Mouse (Mus musculus) liver, adult 2 months (tissue): ENCODE results near the gene Ccdc186. TPM values are rescaled to one million over a fixed set of nuclear protein-coding genes. Genes with fewer than 3 reads are reported as not detected.
A peak's percentile ranks its signal among the peaks of the same experiment; 100 is the strongest.
"Not testable (repeated sequence)": the region's sequence is repeated elsewhere in the genome, so short reads cannot be mapped to it uniquely, and the experiment has no call there.

Experiments
- DNase-seq: peaks from one replicate; pipeline ENCODE4 v3.0.0-alpha.2; 2011; ENCODE audit warnings: low read depth, low spot score; ENCODE audit errors: extremely low read depth
- H3K27ac ChIP-seq: fragments of 200-500 bp; replicated peaks from 2 replicates; pipeline ENCODE4 v1.5.1; 2012; ENCODE audit warnings: low read depth, mild to moderate bottlenecking, control low read depth, inconsistent platforms, low read length; ENCODE audit not compliant: insufficient read depth
- H3K27me3 ChIP-seq: fragments of 200-500 bp; 2 replicates; pipeline ENCODE4 v1.6.1; 2012; ENCODE audit warnings: mild to moderate bottlenecking, moderate library complexity, low read length, inconsistent platforms; ENCODE audit not compliant: control insufficient read depth, insufficient read depth
- H3K36me3 ChIP-seq: fragments of 200-500 bp; 2 replicates; pipeline ENCODE4 v1.6.1; 2012; ENCODE audit warnings: low read length, inconsistent platforms; ENCODE audit not compliant: control insufficient read depth, insufficient read depth
- H3K4me1 ChIP-seq: fragments of 200-500 bp; 2 replicates; pipeline ENCODE4 v1.6.1; 2011; ENCODE audit warnings: low read length; ENCODE audit not compliant: control insufficient read depth, insufficient read depth
- H3K4me3 ChIP-seq: fragments of 200-500 bp; 2 replicates; pipeline ENCODE4 v1.5.1; 2011; ENCODE audit warnings: low read depth, mild to moderate bottlenecking, control low read depth, low read length, moderate library complexity; ENCODE audit not compliant: insufficient read depth
- H3K79me2 ChIP-seq: fragments of 200-500 bp; 2 replicates; pipeline ENCODE4 v1.6.1; 2012; ENCODE audit warnings: inconsistent platforms, mild to moderate bottlenecking, low read length, moderate library complexity; ENCODE audit not compliant: control insufficient read depth, insufficient read depth
- H3K9ac ChIP-seq: fragments of 200-500 bp; 2 replicates; pipeline ENCODE4 v1.6.1; 2012; ENCODE audit warnings: low read depth, mild to moderate bottlenecking, control low read depth, inconsistent platforms, low read length
- CTCF ChIP-seq: fragments of 200-500 bp; IDR thresholded peaks from 2 replicates; pipeline ENCODE4 v1.5.1; 2011; ENCODE audit warnings: low read depth, low read length, control low read depth
- POLR2A ChIP-seq: fragments of 200-500 bp; IDR thresholded peaks from 2 replicates; pipeline ENCODE4 v1.6.1; 2011; ENCODE audit warnings: low read length, control low read depth; ENCODE audit not compliant: insufficient read depth; ENCODE audit errors: extremely low read depth
- WGBS: fragments of 180-500 bp; shearing (Covaris S2); methylation state at CpG from one replicate; pipeline ENCODE4 v1.1.7; 2018; 5-methylcytosine and 5-hydroxymethylcytosine counted together
- polyA plus RNA-seq: library from polyadenylated mRNA; depleted of rRNA; stranded (reverse); fragments of >200 nt; gene quantifications from 2 replicates; pipeline ENCODE4 v1.2.3, GENCODE M21; 2012
- total RNA-seq: library from RNA; depleted of rRNA; stranded (reverse); fragments of >200 nt; gene quantifications from 2 replicates; pipeline ENCODE4 v1.2.3, GENCODE M21; 2014

Gene Ccdc186
- total and polyA plus RNA-seq, 2 experiments, result 1.6 to 7.9 TPM

DNA sequence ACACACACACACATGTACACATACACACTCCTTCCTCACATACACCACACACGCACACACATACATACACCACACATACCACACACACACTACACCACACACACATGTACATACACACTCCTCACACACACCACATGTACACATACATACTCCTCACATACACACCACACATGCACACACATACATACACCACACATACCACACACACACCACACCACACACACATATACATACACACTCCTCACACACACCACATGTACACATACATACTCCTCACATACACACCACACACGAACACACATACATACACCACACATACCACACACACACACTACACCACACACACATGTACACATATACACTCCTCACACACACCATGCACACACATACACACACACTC lies 63.7 kb downstream of the Ccdc186 start:
- Histone ChIP-seq H3K79me2 (no peaks in the 10 kb centered on the region), H3K36me3 (no peaks in the 10 kb centered on the region), H3K4me1 (no peaks in the 10 kb centered on the region), H3K9ac (no peak overlapping the region), H3K4me3 (no peak overlapping the region), H3K27me3 (peaks cover 3% of the 10 kb centered on the region; the same call in 1 of the 2 replicates), H3K27ac (no peak overlapping the region)
- no peak for DNase-seq
- WGBS, result 87% methylated on average over 2 of the region's 2 CpGs
- TF ChIP-seq CTCF (no peak), POLR2A (no peak)

DNA sequence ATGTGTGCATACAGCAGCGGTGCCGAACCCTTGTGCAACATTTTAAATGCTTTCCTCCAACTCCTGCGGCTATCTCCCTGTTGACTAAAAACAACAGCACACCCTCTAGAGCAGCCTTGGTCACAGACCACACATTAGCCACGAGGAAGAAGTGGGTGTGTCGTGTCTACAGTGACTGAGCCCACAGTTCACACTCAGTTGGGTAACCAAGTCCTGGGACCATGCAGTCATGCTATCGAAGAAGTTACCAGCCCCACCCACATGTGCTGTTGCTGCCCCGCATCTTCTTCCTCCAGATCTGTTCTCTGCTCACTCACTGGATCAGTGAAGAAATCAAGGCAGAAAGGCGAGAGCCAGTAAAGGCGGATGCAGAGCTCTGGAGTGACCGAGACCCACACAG lies 65.6 kb downstream of the Ccdc186 start:
- no peaks in the 10 kb centered on the region for H3K36me3 ChIP-seq
- no peak for DNase-seq
- H3K9ac ChIP-seq, result no peak overlapping the region
- no peaks in the 10 kb centered on the region for H3K4me1 ChIP-seq
- no peak for TF ChIP-seq CTCF
- H3K27ac ChIP-seq, result no peak overlapping the region
- 81% methylated on average over 10 of the region's 10 CpGs for WGBS
- no peak overlapping the region for H3K4me3 ChIP-seq
- no peaks in the 10 kb centered on the region for H3K79me2 ChIP-seq
- peaks cover 3% of the 10 kb centered on the region; the same call in 1 of the 2 replicates for H3K27me3 ChIP-seq

DNA sequence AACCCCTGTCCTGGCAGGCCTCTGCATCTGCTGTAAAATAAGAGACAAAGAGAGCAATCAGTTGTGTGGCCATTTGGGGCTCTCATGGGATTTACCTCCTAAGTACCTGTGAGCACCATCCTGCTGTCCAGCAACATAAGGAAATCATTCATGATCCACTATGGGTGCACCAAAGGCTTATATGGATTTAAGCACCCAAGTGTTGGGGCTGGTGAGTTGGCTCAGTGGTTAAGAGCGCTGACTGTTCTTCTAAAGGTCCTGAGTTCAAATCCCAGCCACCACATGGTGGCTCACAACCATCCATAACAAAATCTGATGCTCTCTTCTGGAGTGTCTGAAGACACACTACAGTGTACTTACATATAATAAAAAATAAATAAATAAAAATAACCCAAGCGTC lies 67.5 kb downstream of the Ccdc186 start:
- H3K27me3 ChIP-seq, DNase-seq, H3K36me3 ChIP-seq, H3K4me3 ChIP-seq, H3K27ac ChIP-seq, H3K79me2 ChIP-seq, H3K9ac ChIP-seq, H3K4me1 ChIP-seq: not testable (repeated sequence)
- 97% methylated on average over 2 of the region's 2 CpGs for WGBS

DNA sequence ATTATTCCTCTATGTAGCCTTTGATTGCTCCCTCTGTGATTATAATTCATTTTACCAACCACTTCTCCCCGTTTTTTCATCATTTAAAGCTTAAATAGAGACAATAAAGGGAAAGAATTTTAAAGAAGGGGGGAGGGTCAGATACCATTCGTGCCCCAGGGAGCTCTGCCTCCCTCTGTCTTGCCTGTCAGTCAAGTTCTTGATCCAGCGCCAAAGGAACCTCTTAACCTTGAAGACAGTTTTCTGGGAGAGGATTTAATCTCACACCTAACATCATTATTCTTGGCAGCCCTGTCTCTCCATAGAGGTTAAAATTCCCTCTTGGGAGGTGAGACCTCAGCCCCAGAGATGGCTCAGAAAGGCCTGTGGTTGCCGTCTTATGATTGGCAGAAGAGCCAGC lies 71.3 kb downstream of the Ccdc186 start:
- H3K27ac ChIP-seq, result no peak overlapping the region
- no peak overlapping the region for H3K9ac ChIP-seq
- H3K36me3 ChIP-seq, result no peaks in the 10 kb centered on the region
- no peak overlapping the region for H3K4me3 ChIP-seq
- H3K4me1 ChIP-seq, result no peaks in the 10 kb centered on the region
- DNase-seq, result no peak
- 75% methylated on average over 4 of the region's 4 CpGs for WGBS
- no peak for TF ChIP-seq POLR2A
- no peak for TF ChIP-seq CTCF
- H3K79me2 ChIP-seq, result no peaks in the 10 kb centered on the region
- H3K27me3 ChIP-seq, result no peaks in the 10 kb centered on the region

DNA sequence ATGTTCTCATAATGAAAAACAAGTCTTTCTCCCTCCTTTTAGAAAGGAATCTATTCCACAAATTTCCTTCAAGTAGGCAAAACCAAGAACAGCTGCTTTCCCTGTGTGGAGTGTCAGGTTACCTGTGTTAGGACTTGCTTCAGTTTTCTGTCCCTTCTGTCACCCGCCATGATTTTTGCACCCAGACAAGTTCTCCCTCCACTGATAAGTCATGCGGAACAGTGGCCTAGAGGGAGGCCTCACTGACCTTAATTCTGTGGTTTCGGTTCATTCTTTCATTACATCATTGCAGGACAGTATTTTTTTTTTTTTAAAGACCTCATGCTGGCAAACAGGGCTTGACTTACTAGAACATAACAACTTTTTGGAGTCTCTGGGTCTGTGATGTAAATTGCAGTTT lies 72.6 kb downstream of the Ccdc186 start:
- H3K36me3 ChIP-seq, result no peaks in the 10 kb centered on the region
- H3K9ac ChIP-seq, result no peak overlapping the region
- 48% methylated on average over 3 of the region's 3 CpGs for WGBS
- no peak for TF ChIP-seq CTCF
- no peak for TF ChIP-seq POLR2A
- no peak overlapping the region for H3K4me3 ChIP-seq
- peaks cover 2% of the 10 kb centered on the region; the same call in 1 of the 2 replicates for H3K27me3 ChIP-seq
- no peaks in the 10 kb centered on the region for H3K4me1 ChIP-seq
- H3K79me2 ChIP-seq, result no peaks in the 10 kb centered on the region
- no peak overlapping the region for H3K27ac ChIP-seq
- peak; percentile 30 for DNase-seq

DNA sequence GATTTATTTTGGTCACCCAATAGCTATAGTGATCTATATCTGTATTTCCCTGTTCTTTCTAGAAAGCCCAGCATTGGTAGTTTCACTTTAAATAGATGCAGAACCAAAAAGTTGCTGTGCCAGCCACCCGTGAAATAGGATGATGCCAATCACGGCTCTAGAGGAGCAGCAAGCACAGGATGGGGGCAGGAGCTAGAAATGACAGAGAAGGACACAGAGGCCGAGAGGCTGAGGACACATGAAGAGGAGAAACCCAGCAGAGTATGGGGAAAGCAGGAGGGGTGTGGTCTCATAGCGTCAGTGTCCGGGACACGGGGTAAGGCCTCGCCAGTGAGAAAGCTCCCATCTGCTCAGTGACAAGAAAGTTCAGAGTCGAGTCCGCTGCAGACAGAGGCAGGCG lies 74.1 kb downstream of the Ccdc186 start:
- Histone ChIP-seq H3K9ac (no peak overlapping the region), H3K4me3 (no peak overlapping the region), H3K36me3 (no peaks in the 10 kb centered on the region), H3K27me3 (peaks cover 2% of the 10 kb centered on the region; the same call in 1 of the 2 replicates), H3K27ac (0 out of 2 replicates have a peak overlapping the region, but pooled peaks have one; percentile 7), H3K79me2 (no peaks in the 10 kb centered on the region), H3K4me1 (no peaks in the 10 kb centered on the region)
- TF ChIP-seq POLR2A (no peak), CTCF (no peak)
- DNase-seq, result peak; percentile 28
- whole genome bisulfite sequencing, result 77% methylated on average over 10 of the region's 10 CpGs
